Mouse (Mus musculus): ENCODE measurements around the gene Olfr1419. TPM values are rescaled to one million over a fixed set of nuclear protein-coding genes. Genes with fewer than 3 reads are reported as not detected.
A peak's percentile ranks its signal among the peaks of the same experiment; 100 is the strongest.

Olfr1419 gene
- total and polyA plus RNA-seq, 3 experiments = not detected

GRCm38 (mm10) chr19:11915804-11916203, 40.9 kb upstream of the Olfr1419 start:
- Histone ChIP-seq H3K9me3 (replicated peaks; ENCODE audit: insufficient read depth, low read length) (no peaks in the 10 kb centered on the region), H3K27me3 (ENCODE audit: control insufficient read depth in 1 of 2, insufficient read depth in 2 of 2, low read length in 2 of 2) (no peaks in the 10 kb centered on the region), H3K36me3 (ENCODE audit: control insufficient read depth in 1 of 2, insufficient read depth in 2 of 2, low read length in 2 of 2) (peaks cover 10 to 52% of the 10 kb centered on the region in 2 experiments), H3K27ac (ENCODE audit: control insufficient read depth, low read depth, low read length) (no peak overlapping the region), H3K4me1 (ENCODE audit: control insufficient read depth in 1 of 2, insufficient read depth in 2 of 2, low read length in 2 of 2) (peaks cover 8 to 11% of the 10 kb centered on the region in 2 experiments), H3K4me3 (ENCODE audit: control insufficient read depth in 1 of 2, insufficient read depth in 1 of 2, low read depth in 2 of 2, low read length in 2 of 2) (no peak overlapping the region), H3K9ac (ENCODE audit: control insufficient read depth, low read depth, low read length, poor library complexity, severe bottlenecking) (no peak overlapping the region), H3K79me2 (ENCODE audit: control insufficient read depth, insufficient read depth, low read length, poor library complexity) (peaks cover 26% of the 10 kb centered on the region)
- peak; percentile 79 for DNase-seq (ENCODE audit: low read depth, low spot score)
- TF ChIP-seq POLR2AphosphoS2 (IDR thresholded peaks at IDR 0.05; ENCODE audit: low read length) (no peak), BHLHE40 (IDR thresholded peaks at IDR 0.05; ENCODE audit: borderline replicate concordance, low read depth, low read length) (no peak), CHD2 (IDR thresholded peaks at IDR 0.05; ENCODE audit: low read length) (no peak), SMC3 (IDR thresholded peaks at IDR 0.05; ENCODE audit: low read depth, low read length) (no peak), MXI1 (IDR thresholded peaks at IDR 0.05; ENCODE audit: low read depth, low read length) (peak; percentile 68; the same call in 1 of the 2 replicates), MAX (IDR thresholded peaks at IDR 0.05; ENCODE audit: low read length) (no peak), SIN3A (IDR thresholded peaks at IDR 0.05; ENCODE audit: low read length) (peak; percentile 81), KAT2A (conservative IDR thresholded peaks at IDR 0.05; ENCODE audit: low read depth, low read length) (no peak), RCOR1 (IDR thresholded peaks at IDR 0.05; ENCODE audit: low read depth, low read length) (peak; percentile 99), POLR2A (IDR thresholded peaks at IDR 0.05; ENCODE audit: control insufficient read depth in 1 of 2, insufficient read depth in 1 of 2, low read depth in 1 of 2, low read length in 2 of 2, poor library complexity in 1 of 2) (no peak), GABPA (IDR thresholded peaks at IDR 0.05; ENCODE audit: low read depth, low read length) (no peak), ZNF384 (IDR thresholded peaks at IDR 0.05; ENCODE audit: low read depth, low read length) (no peak), USF1 (IDR thresholded peaks at IDR 0.05; ENCODE audit: low read depth, low read length) (no peak), JUND (IDR thresholded peaks at IDR 0.05; ENCODE audit: low read depth, low read length) (no peak), TCF12 (IDR thresholded peaks at IDR 0.05; ENCODE audit: low read depth, low read length) (no peak), ZMIZ1 (IDR thresholded peaks at IDR 0.05; ENCODE audit: low read depth, low read length) (no peak), GATA1 (IDR thresholded peaks at IDR 0.05; ENCODE audit: low read depth, low read length) (0 out of 2 replicates have a peak, but pooled peaks have one; percentile 17), TAL1 (IDR thresholded peaks at IDR 0.05; ENCODE audit: low read length) (no peak), MEF2A (IDR thresholded peaks at IDR 0.05; ENCODE audit: extremely low read depth, insufficient replicate concordance, low read depth, low read length, poor library complexity, severe bottlenecking) (no peak), ELF1 (IDR thresholded peaks at IDR 0.05; ENCODE audit: low read depth, low read length) (no peak), ETS1 (IDR thresholded peaks at IDR 0.05; ENCODE audit: low read depth, low read length) (no peak; the same call in 1 of the 2 replicates), E2F4 (IDR thresholded peaks at IDR 0.05; ENCODE audit: borderline replicate concordance, low read depth, low read length) (no peak), ZC3H11A (IDR thresholded peaks at IDR 0.05; ENCODE audit: low read depth, low read length) (no peak), MYC (IDR thresholded peaks at IDR 0.05; ENCODE audit: low read depth, low read length) (no peak), ZKSCAN1 (IDR thresholded peaks at IDR 0.05; ENCODE audit: low read depth, low read length) (no peak), MAZ (IDR thresholded peaks at IDR 0.05; ENCODE audit: low read depth, low read length) (no peak), HCFC1 (IDR thresholded peaks at IDR 0.05; ENCODE audit: low read depth, low read length) (no peak), RAD21 (IDR thresholded peaks at IDR 0.05; ENCODE audit: low read depth, low read length) (no peak), TBP (IDR thresholded peaks at IDR 0.05; ENCODE audit: low read depth, low read length) (no peak), UBTF (IDR thresholded peaks at IDR 0.05; ENCODE audit: borderline replicate concordance, insufficient read depth, low read depth, low read length) (no peak), NRF1 (IDR thresholded peaks at IDR 0.05; ENCODE audit: insufficient read depth, low read depth, low read length, poor library complexity, severe bottlenecking) (no peak), MYB (IDR thresholded peaks at IDR 0.05; ENCODE audit: low read depth, low read length) (no peak), CTCF (IDR thresholded peaks at IDR 0.05 in 2 of 3, conservative IDR thresholded peaks at IDR 0.05 in 1 of 3; ENCODE audit: control insufficient read depth in 1 of 3, insufficient read depth in 1 of 3, low read depth in 2 of 3, low read length in 3 of 3, poor library complexity in 1 of 3, severe bottlenecking in 1 of 3) (no peak)
